Mouse (Mus musculus): ENCODE measurements around the gene M1ap.

M1ap gene

DNA sequence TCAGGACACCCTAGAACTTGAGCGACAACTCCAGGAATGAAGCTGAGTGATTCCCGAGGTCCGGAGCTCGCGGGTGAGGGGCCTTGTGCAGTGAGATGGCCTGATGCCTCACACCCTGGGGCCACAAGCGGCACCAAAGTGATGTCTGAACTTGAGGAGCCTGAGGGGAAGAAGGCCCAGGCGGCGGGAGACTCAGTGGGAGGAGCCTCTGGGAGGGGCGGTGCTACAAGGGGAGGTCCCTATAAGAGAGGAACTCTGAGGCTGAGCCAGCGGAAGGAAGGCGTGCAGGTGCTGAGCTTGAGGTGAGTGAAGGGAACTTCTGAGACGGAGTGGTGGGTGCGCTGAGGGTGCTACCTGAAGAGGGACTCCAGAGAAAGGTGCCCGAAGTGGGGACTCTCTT is at the start of gene M1ap:
Gene M1ap, plus strand, starts transcription at position 252 of the 400 bp plus-strand sequence.
- DNase-seq (ENCODE audit: low spot score): no peak

DNA sequence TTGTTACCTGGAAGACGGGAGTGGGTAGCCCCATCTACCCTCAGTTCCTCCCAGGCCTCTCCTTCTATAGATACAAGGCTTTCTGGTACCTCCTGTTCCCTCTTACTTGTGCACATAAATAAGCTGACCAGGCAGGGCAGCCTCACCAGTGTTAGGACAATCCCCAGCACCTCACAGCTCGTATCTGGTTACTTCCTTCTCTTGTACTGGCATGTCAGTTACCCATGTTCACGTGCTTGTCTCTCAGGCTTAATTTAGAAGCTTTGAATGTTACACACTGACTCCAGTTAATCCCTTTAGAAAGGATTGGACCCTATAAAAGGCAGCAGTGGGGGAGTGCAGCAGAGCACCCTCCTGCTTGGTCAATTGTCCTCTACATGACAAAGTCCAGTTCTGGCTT is 49.4 kb upstream of the M1ap start:
- DNase-seq (ENCODE audit: low spot score): no peak

DNA sequence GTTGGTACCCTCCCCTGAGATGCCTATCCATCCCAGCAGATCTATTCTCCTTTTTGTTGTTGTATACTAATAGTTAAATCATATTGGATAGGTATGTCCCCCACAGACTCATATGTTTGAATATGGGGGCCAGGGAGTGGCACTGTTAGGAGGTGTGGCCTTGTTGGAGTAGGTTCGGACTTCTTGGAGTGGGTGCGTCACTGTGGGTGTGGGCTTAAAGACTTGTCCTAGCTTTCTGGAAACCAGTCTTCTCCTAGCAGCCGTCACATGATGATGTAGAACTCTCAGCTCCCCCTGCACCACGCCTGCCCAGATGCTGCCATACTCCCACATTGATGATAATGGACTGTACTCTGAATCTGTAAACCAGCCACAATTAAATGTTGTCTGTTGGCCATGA is 48.5 kb upstream of the M1ap start:
- DNase-seq (ENCODE audit: low spot score): no peak

DNA sequence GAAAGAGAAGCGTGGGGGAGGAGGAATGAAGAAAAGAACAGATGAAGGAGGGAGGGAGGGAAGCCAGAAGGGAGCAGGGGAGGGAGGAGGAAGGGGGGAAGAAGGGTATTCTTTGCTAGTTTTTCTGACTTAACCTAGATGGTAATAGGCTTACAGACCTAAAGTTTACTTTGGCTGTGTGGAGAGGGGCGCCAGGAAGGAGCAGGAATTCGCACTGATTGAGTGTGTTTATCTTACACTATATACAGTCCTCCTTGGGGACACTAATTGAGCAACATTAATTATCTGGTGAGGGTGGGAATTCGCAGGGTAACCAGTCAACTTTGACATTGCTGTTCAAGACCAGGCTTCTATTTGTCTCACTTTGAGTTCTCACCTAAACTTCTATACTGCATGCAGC is 48.0 kb upstream of the M1ap start:
- no peak for DNase-seq (ENCODE audit: low spot score)

DNA sequence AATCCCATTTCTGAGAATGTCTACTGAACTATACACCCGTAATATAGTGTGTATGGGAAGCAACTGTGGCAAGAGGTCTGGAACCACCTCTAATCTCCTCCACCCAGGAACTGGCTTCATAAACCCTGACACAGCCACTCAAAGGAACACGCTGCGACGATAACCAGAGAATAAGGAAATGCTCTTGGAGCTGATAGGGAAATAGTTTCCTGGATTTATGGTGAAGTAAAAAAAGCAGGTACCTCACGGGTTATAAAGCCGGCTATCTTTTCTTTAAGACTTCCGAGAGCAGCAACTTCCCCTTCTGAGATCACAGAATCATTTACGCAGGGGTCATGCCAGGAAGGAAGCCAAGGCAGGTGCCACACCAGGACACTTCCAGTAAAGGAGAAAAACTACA is 44.1 kb upstream of the M1ap start:
- DNase-seq (ENCODE audit: low spot score): no peak

DNA sequence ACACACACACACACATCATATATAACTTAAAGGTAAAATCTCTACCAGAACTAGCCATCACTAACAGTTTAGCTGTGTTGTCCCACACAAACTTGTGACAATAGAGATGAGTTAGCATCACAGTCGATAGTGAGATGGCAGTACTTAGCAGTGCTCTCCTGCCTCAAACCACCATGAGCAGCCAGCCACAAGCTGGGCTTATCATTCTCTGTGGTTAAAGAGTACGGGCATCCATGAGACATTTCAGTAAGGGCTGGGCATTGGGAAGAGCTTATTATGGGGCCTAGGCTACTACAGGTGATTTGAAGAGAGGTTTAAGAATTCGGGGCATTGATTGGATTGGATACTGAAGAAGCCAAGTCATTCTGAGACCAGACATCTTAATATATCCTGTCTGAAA is 39.7 kb upstream of the M1ap start:
- no peak for DNase-seq (ENCODE audit: low spot score)

DNA sequence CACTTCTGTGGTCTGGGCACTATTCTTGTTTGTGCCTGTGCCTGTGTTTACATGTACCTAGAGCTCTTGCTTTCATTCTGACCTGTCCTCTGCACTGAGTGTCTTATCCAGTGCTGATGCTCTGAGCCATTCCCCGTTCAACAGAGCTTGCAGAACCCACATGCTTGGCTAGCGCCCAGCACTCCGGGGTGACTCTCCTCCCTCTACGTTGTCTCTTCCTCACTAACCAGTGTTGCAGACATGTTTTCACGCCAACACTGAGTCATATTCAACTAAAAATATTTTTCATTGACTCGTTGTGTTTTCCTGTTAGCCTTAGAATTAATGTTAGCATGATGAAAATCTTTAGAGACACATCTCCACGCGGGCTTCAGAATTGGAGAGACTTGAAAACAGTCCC is 38.7 kb upstream of the M1ap start:
- no peak for DNase-seq (ENCODE audit: low spot score)

DNA sequence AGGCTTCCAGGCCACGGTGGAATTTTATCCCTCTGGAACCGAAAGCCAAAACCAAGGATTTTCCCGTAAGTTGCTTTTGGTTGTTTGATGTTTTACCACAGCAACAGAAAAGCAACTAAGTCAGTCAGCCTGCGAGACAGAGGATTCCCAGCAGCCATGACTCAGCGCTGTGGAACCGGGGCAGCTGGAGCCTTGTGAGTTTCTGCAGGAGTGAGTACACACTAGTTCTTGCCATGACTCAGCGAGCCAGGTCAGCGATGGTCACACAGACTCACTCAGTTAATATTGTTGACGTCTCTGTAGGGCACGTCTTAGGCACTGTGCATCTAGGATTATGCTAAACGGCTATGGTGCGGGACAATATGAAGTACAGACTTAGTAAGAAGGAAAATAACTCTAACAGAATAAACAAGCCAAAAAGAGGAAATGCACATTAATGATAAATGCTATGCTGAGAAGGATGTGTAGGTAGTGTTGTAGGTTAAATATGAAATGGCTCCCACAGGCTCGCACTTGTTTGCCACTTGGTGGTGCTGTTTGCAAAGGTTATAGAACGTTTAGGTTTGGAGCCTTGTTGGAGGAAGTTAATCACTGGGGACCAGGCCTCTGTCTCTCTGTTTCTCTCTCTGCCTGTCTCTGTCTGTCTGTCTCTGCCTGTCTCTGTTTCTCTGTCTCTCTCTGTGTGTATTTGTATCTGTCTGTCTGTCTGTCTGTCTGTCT is 37.4 kb upstream of the M1ap start:
- DNase-seq (ENCODE audit: low spot score): peak; percentile 35

DNA sequence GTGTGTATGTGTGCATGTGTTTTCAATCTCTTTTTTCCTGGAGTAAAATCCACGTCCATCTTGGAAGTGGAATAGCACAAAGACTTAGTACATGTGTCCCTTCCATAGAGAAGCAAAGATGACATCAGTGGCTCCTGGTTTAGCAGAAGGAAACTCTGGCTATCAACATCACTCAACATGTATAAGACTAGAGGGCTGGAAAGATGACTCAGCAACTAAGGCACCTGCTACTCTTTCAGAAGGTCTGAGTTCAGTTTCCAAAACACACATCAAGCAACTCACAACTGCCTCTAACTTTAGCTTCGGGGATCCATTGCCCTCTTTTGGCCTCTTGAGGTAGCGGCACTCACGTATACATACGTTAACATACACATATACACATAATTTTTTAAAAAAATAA is 35.4 kb upstream of the M1ap start:
- DNase-seq (ENCODE audit: low spot score): no peak

DNA sequence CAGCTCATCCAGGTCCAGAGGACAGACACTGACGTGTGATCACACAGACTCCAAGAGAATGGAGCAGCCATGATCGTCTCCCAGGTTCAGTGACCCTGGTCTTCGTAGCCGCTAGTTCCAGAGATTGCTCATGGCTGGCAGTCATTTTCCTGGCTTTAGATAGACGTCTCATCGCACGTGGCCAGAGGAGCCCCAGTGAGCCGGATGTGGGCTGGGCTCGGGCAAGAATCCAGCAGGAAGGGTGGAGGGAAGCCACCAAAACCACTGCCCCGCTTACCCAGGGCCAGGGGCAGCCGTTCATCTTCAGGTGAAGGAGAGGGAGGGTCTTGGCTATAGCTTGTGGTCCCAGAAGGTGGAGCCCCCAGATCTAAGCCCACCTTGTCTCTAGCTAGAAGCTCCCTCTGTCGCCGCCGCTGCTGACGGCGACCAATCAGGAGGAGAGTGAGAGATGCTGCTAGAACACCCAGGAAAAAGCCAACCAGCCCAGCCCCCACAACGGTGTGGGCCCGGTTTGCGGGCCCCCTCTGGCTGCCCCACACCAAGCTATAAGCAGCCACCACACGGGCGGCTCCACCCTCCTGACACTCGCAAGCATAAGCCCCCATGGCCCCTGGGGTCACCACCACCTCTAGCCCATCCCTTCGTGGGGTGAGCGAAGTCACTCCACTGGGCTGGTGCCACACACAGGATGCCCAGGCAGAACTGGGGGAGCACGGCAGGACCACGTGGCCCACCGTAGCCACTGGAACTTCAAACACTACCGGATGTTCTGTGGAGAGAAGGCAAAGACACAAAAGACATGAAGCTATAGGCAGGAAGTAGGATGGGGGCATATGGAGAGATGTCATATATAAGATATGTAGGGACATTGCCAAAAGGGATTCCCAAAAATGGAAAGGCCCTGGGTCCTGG is 33.1 kb upstream of the M1ap start:
- DNase-seq (ENCODE audit: low spot score): no peak

DNA sequence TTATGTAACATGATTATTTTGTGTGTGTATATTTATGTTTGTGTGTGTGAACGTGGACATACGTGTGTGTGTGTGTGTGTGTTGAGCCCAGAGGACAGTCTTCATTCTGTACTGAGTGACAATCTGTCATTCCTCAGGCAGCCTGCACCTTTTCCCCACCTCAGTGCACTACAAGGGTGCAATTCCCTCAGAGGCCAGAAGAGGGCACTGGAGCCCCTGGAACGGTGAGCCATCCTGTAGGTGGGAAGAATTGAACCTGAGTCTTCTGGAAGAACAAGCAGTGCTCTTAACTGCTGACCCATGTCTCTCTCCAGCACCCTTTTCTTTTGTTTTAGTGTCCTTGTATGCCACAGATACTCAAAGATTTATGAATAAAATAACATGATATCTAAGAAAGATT is 30.8 kb upstream of the M1ap start:
- peak; percentile 68 for DNase-seq (ENCODE audit: low spot score)

DNA sequence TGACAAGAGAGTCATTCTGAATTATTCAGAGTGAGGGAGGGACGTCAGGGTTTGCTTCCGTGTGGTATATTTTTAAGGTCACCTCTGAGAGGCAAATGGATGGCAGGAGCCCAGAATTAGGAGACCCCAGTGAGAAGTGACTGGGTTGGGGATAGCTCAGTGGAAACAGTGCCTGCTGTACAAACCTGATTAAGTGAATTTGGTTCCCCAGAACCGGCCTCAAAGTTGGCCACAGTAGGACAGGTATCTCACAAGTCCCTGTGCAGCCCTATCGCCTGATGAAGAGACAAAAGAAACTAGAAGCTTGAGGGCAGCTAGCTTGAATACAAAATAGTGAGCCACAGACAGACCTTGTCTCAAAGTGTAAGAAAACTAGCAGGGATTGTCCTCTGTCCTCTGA is 30.2 kb upstream of the M1ap start:
- no peak for DNase-seq (ENCODE audit: low spot score)

DNA sequence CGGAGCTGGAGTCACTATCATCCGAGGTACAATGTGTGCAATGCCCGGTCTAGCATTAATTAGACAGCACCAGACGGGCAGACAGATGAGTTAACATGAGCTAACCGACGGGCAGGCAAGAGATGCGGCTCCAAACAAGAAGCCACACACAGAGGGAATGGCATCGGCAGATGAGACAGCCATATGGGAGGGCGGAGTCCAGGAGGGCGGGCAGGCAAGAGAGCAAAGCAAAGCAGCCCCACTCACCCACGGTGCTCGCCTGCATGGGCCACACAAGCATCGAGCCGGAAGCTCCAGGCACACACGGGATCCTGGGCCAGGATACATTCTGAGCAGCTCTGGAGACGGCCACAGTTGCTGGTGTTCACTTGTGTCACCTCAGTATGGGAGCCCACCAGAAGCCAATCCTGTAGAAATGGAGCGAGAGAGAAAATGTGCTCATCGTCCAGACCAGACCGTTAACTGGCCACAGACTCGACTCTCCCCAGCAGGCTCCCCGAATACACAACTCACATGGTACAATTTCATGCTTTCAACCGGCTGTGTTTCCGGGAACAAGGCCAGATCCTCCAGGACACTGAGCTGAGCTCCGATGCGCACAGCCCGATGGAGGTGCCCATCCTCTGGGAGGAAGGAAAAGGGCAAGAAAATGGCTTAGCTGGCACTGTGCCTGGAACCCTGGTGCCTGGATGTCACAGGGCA is 29.5 kb upstream of the M1ap start:
- DNase-seq (ENCODE audit: low spot score): peak; percentile 26

DNA sequence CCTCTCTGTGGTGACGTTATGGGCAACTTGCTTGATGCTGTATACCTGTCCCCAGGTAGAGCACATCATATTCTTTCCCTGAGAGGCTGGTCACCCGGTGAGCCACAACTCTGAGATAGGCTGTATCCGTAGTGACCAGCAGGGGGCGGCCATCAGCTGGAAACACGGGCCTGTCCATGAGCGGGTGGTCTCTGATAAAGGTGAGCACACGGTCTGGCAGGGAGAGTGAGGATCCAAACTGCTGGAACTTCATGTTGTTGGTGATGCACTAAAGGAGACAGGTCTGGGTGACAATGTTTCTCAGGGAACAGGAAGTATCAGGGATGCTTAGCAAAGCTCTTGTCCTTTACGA is 28.9 kb upstream of the M1ap start:
- peak; percentile 76 for DNase-seq (ENCODE audit: low spot score)

DNA sequence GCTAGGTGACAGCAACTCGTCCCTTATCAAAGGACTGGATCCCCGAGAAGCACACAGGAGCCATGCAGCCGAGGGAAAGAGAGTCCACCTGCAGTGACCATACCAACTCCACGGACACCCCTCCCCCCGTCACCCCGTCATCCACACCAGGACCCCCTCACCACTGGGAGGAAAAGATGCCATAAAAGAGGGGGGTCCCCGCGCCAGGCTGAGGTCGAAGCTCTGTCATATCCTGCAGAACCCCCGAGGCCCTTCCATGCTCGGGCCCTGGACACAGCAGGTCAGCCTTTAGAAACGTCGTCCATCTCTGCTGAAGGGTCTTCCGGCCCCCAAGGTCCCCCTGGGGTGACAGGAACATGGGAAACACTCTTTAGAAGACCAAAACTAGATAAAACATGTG is 28.3 kb upstream of the M1ap start:
- no peak for DNase-seq (ENCODE audit: low spot score)

DNA sequence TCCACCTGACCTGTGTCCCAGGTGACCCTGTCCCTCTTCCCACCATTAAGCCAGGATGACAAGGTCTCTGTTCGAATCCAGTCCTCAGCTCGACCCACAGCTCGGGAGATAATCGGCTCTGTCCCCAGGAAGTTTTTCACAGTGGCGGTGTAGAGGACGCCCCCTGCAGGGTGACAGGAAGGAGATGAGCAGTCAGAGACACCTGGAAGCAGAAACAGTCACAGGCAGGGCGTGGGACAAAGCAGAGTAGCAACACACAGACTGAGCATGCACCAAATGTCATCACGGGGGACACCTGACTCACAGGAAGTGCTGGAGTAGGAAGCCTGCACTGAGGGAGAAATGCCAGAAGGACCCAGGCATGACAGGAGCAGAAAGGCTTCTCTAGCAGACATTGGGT is 27.2 kb upstream of the M1ap start:
- DNase-seq (ENCODE audit: low spot score): no peak

DNA sequence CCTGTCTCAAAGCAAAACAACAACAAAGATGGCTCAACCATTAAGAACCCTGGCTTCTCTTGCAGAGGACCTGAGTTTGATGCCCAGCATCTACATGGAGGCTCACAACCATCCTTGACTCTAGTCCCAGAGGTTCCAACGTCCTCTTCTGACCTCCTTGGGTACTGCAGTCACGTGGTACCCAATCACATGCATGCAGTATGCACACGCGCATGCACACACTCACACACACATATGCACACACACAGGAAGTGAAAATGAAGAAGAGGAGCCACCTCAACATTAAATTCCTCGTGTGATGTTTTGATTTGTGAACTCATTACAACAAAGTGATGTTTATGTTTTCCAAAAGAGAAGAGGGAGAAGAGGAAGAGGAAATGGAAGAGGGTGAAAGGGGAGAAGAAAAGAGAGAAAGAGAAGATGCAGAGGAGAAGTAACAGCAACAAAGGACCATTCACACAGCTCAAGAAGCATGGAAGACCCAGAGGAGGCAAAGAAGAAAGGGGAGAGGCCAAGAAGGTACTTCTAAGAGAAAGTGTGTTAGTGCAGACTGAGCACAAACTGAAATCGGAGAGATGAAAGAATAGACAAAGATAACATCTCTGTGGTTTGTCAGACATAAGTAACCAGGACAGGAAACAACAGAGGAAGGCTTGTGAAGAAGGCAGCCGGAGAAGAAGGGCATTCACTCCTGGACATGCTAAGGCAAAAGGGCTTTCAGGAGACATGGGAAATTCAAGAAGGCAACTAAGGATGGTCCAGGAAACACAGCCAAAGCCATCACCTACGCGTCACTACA is 25.1 kb upstream of the M1ap start:
- no peak for DNase-seq (ENCODE audit: low spot score)

DNA sequence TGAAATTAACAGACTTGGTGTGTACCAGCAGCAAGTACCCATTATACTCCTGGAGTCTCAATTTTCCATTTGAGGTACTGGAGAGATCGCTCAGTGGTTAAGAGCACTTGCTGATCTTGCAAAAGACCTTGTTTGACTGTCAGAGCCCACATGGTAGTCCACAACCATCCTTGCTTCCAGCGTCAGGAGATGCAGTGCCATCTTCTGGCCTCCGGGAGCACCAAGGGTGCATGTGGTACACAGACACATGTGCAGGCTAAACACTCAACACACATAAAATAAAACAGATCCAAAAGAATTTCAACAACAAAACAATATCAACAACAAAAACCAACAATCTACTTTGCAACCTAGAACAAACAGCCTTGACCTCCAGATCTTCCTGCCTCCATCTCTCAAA is 21.7 kb upstream of the M1ap start:
- no peak for DNase-seq (ENCODE audit: low spot score)

DNA sequence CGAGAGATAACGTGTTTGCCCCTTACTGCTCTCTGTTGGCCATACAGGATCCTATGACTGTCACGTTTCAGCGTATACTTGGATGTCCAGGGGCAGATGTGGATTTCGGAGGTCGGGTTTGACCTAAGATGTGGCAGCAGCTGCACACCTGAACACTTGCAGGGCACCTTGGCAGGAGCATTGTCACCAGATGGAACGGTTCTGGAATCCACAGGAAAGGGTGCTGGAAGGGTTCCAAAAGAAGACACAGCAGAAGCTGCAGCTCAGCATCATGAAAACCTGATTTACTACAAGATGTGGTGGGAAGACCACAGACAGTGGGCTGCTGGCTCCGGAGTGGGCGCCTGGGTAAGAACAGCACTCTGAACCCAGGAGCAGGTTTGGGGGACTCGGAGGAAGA is 20.6 kb upstream of the M1ap start:
- DNase-seq (ENCODE audit: low spot score): no peak

DNA sequence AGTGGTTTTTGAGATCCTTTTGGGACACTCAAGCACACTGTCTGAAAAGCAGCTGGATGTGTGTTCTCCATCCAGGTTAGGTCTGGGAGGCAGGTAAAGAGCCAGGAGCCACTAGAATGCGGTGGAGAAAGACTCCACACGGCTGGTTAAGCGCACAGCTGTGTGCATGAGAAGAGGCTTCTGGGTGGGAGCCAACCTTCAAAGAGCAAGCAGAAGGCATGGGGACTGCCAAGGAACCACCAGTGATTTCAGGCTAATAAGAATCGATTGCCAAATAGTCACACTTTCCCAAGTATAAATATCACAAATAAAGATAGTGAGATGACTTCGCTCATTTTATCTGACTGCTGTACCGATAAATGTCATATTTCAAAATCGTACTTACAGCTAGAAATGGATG is 20.2 kb upstream of the M1ap start:
- DNase-seq (ENCODE audit: low spot score): no peak

DNA sequence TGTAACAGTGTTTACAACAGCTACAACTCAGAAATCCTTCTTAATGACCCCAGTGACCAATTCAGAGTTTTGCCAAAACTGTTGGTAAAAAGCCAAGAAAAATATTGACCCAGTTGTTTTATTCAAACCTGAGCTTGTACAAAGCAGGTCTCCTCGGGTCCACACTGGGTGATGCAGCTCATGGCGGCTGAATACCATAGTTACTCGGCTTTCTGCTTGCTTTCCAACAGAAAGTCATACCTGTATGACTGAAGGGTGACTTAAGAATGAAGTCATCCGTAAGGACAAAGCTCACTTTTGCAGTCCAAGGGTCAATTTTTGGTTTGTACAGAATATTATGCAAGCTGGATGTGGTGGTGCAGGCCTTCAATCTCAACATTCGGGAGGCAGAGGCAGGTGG is 19.1 kb upstream of the M1ap start:
- no peak for DNase-seq (ENCODE audit: low spot score)

DNA sequence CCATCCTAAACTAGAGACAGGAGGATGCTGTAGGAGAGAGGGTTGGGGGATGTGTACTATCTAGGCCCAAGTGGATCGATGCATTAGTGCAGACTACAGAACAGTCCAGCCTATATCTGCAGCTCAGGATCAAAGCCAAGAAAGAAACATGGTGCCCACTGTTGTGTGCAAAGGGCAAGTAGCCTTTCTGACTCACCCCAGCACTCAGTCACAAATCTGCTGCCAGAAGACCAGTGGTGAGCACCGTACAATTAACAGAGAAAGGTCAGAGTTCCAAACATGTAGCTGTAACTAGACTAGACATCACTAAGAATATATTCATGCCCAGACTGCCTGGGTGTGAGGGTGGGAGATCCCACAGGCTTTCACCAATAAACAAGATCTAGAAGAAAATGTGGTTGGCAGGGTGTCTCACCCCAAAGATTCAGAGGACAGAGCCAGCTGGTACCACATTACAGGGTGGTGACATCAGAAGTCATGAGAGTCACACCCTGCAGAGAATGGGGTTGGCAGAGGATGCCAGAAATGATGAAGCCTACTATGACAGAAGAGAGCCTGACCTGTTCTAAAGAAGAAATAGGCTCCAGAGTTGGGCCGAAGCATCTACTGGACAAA is 12.0 kb upstream of the M1ap start:
- no peak for DNase-seq (ENCODE audit: low spot score)

All from retina, embryonic 14.5 days (tissue).